21 mouse cellular contexts compared by ENCODE assay signal in the genomic region with DNA sequence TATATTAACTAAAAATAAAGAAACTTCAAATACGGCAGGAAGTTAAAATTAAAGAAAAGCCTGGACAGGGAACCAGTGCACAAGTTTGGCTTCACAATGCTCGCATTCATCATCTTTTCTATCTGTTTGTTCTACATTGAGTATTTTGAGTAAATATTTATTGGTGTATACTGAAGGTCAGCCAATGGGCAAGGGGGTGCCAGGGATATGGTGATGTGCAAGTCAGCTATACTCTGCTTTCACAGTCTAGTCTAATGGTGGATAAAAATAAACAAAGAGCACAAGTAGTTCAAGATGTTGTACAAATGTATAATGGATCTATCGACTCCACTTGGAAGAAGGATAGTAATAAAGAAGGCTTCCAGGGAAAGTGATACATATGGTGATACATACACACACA. TPM values are rescaled to one million over a fixed set of nuclear protein-coding genes. Genes with fewer than 3 reads are reported as not detected.
"Had no signal": no experiment of that assay in that cellular context is flagged by ENCODE, and none has a peak within 500 bp of the region (broad histone marks: within the 10 kb centered on the region; RNA-seq: fewer than 3 reads in every experiment).

No protein-coding gene starts in this region.

- H3K4me1 ChIP-seq: liver, embryonic 12.5 days; megakaryocyte, embryonic 14.5 days; midbrain, embryonic 15.5 days; stomach, embryonic 15.5 days had no signal

- DNase-seq: lung, postnatal 14 days; right cerebral cortex, postnatal 14 days; thymus, adult 2 months; thymus, postnatal 25 days; thymus, postnatal 4 days had no signal

- H3K36me3 ChIP-seq: midbrain, embryonic 15.5 days; stomach, embryonic 15.5 days had no signal

- H3K9ac ChIP-seq: liver, embryonic 12.5 days; liver, embryonic 14.5 days; midbrain, embryonic 13.5 days; midbrain, embryonic 15.5 days; neural tube, embryonic 12.5 days; stomach, embryonic 15.5 days had no signal

- H3K4me3 ChIP-seq: liver, embryonic 12.5 days; megakaryocyte, embryonic 14.5 days; midbrain, embryonic 13.5 days; midbrain, embryonic 15.5 days; neural tube, embryonic 12.5 days; stomach, embryonic 15.5 days had no signal

- ATAC-seq: liver, embryonic 12.5 days; midbrain, embryonic 13.5 days; midbrain, embryonic 15.5 days had no signal

- H3K4me2 ChIP-seq: liver, embryonic 12.5 days; midbrain, embryonic 11.5 days; midbrain, embryonic 13.5 days; midbrain, embryonic 15.5 days; neural tube, embryonic 12.5 days; stomach, embryonic 15.5 days had no signal

- H3K9me3 ChIP-seq: liver, embryonic 12.5 days; megakaryocyte, embryonic 14.5 days; midbrain, embryonic 13.5 days; midbrain, embryonic 15.5 days; neural tube, embryonic 12.5 days; stomach, embryonic 15.5 days had no signal

- H3K27ac ChIP-seq: liver, embryonic 12.5 days; liver, embryonic 14.5 days; macrophage; midbrain, embryonic 13.5 days; midbrain, embryonic 15.5 days; neural tube, embryonic 12.5 days; stomach, embryonic 15.5 days; stomach, postnatal 0 days had no signal

- H3K27me3 ChIP-seq: liver, embryonic 12.5 days; megakaryocyte, embryonic 14.5 days; midbrain, embryonic 13.5 days; midbrain, embryonic 15.5 days; neural tube, embryonic 12.5 days; stomach, embryonic 15.5 days had no signal

RNA-seq across cellular contexts. Expression of a gene that starts 55.5 kb away (rescaled TPM):
- polyA plus RNA-seq: liver, embryonic 12.5 days; liver, embryonic 14.5 days; liver, embryonic 16.5 days; macrophage; midbrain, embryonic 11.5 days; midbrain, embryonic 13.5 days; midbrain, embryonic 15.5 days; midbrain, postnatal 0 days; neural tube, embryonic 12.5 days; neural tube, embryonic 14.5 days; spleen, adult 2 months; stomach, embryonic 15.5 days; stomach, postnatal 0 days; testis, adult 2 months; urinary bladder, adult 2 months had no signal
